Mouse (Mus musculus) urinary bladder, postnatal 4 days (tissue): ENCODE measurements at regions not wholly inside any gene's neighbourhood (a gene's known extent, or its start where the extent isn't known, plus 50 kb on each side); places are given as distances from the start of the nearest gene placed in this dataset.

ENCODE experiments used
- DNase-seq, 2 experiments: peaks; one replicate each; pipeline ENCODE4 v3.0.0; 2021 to 2022; ENCODE audit warnings: low spot score in 2 of 2

DNA sequence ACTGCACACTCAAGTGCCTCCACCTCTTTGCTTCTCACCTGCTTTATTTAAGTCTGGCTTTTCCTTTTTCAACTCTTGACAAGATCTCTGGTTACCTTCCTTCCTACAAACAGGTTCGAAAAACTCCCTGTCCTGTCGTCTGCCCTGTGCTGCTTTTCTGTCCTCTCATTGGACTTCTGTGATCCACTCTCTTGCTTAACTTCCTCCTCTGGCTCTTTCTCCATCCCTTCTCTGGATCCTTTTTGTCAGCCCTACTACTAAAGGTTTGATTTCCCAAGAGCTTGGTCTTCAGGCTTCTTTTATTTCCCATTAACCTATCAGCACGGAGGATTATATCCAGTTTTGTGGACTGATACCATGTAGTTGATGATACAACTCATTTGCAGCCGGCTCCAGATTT, 149.8 kb downstream of the Satb1 start:
- no peak for DNase-seq

DNA sequence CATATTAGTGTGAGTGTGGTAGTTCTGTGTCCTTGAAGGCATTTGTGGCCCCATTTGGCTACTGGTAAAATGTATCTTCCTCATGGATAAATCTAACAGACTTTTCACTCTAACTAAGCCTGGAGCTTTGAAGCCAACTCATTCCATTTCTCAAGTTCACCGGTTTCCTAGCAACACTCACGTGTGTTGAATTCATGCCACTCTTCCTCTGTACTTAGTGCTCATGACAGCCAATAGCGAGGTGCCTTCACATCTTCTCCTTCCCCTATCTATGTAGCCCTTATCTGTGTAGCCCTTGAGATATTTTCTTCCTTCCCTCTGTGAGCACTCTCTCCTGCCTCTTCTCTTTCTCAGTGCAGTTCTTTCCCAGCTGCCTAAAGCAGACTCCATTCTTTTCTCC, 150.7 kb downstream of the Satb1 start:
- DNase-seq, result no peak

DNA sequence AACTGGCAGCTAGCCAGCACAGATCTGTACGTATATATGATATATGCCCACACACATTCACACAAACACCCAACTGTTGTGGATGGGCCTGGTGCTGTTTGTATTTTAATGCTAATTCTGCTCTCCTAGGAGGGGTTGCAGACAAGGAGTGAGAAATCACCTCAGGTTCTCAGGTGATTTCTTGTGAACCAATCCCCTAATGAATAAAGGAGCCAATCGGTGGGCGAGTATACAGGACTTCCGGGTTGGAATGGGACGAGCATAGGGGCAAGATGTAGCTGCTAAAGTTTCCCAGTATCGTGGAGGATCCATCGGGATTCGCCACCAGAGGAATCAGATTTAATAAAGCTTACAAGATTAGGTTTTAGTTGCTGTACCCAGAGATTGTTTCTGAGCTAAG, 155.6 kb downstream of the Satb1 start:
- no peak for DNase-seq

DNA sequence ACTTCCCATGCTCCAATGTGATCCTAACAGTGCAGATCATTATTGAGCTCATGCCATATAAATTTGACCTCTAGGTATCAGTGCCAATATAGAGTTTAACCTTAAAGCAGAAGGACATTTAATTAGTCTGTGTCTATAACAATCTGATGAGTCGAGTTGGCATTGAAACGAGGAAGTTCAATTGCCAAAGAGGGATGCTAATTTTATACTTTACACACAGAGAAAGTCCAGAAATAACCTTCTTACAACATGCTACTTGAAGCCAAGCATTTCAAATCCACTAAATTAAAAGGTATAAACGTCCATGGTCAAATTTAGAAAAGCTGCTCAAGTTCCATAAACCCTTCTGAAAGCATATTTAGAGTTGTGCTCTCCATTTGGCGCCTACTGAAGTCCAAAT, 174.7 kb downstream of the Satb1 start:
- DNase-seq, result no peak

DNA sequence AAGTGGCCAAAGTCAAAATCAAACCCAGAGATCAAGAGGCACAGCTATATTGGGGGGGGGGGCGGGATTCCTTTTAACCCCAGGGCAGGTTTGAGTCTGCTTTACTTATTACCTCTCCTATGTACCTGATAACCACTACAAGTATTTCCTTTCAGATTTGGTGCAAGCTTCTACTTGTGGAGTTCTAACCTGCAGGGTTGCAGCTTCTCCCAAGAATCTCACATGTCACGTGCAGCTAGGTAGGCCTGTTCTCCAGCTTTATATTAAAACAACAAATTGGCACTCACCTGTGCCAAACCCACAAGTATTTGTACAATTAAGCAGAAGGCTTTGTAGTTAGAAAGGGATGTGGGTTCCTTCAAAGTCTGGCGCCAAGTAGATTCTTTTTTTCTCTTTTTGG, 179.2 kb downstream of the Satb1 start:
- no peak for DNase-seq

DNA sequence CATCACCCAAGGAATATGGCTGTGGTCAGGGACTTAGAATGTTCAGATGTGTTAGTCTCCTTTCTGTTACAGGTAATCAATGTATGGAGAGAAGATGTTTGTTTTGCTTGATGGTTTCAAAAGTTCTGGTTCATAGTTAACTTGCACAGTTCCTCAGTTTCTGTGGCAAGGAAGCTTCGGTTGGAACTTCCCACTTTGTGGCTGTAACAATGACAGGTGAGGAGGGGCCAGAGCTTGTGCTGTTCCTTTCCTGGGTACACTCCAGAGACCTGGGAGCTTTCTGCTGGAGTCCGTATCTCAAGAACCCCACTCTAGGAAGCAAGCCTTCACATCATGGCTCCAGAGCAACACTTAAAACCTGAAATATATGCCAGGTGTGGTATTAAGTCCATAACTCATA, 181.2 kb downstream of the Satb1 start:
- no peak for DNase-seq

DNA sequence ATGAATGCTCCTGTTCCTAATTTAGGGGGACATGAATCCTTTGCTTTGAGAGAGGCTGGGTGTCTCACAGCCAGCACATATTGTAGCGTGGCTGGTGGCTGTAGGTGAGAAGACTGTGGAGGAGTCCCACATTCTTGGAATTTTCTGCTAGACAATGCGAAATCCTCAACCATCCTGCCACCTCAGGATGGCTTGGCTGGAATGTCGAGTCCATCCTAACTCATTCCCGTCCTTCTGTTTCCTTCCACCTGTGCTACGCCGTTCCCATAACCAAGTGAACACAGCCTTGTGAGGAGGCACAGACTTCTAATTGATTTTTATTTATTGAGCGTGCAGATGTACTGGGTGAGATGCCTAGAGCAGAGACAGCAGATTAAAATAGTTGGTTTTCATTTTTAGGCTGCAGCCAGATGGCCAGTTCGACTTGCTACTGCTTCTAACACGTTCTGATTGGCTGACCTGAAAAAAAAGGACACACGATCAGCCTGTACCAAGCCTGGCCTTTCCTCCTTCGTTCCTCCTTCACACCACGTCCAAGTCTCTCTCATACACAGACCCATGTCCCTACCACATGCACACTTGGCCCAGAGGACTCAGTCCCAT, 183.8 kb downstream of the Satb1 start:
- DNase-seq, result no peak

DNA sequence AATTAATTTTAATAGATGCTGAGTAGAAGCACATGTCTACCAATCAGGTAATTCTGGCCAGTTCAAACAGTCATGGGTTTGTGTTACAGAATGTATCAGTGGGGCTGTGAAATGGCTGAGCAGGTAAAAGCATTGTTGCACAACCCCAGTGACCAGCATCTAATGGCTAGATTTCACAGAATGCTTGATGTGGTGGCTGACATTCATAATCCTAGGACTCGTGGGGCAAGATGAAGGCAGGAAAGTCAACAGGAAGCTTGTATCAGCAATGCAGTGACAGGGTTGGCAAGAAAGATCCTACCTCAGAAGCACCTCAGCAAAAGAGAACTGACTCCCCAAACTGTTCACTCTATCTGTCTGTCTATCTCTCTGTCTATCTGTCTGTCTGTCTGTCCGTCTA, 186.7 kb downstream of the Satb1 start:
- DNase-seq, result no peak

DNA sequence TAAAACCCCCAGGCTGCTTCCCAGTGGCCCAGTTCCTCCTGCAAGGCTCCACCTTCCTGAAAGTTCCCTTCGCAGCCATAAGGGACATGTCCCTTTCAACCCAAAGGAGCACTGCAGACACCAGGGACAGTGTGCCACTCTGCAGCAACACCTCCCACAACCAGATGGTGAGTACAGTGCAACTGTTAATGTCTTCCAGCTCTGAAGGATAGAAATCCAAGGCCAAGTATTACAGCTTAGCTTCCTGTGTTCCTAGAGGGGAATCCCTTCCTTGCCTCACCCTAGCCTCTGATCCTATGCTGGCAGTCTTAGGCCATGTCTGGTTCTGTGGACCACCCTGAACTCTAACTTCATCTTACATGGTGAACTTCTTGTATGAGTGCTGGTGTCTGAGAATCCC, 187.2 kb downstream of the Satb1 start:
- DNase-seq, result no peak

DNA sequence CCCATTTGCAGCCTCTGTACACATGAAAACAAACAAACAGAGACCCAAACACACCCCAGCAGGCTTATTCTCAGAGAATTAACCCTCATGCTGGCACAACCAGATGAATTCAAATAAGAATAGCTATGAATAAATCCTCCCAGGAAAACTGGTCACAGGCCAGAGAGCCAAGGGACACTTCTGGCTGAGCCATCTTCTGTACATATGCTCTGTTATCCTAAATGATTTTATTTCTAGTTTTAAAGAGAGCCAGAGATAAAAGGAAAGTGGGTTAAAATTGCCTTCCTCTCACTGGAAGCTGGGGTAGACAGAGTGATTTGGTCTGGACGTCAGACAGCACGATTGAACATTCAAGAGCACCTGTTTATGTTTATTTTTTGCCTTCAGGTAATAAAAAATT, 190.4 kb downstream of the Satb1 start:
- DNase-seq, result no peak

DNA sequence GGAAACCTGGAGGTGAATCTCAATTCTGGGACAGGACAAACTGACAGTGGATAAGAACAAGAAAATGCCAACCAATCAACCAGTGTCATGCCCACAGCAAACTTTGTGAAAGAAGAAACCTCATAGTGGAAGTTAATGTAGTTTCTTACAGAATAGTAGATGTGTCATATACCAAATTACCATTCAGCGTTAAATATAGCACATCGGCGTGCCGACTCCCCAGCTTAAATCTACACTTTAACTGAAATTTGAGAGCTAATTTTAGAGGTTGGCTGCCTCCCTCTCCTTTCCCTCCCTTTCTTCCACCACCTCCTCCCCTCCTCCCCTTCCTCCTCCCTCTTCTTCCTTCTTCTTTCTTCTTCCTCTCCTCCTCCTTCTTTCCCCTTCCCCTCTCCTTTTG, 197.2 kb downstream of the Satb1 start:
- DNase-seq, result no peak

DNA sequence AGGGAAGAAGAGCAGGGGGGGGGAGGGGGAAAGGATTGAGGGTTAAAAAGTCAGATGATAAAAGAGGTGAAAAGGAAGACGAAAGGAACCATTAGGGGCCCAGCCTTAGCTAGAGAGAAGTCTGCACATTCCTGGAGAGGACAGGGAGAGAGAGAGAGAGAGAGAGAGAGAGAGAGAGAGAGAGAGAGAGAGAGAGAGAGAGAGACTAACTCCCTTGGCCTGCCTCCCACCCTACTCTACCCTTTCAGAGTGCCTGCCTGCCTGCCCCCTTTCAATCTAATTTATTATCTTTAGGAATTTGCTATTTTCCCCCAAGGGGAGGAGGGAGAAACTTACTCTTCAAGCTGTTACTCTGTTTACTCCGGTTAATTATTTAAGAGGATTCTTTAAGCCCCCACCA, 201.5 kb downstream of the Satb1 start:
- no peak for DNase-seq

DNA sequence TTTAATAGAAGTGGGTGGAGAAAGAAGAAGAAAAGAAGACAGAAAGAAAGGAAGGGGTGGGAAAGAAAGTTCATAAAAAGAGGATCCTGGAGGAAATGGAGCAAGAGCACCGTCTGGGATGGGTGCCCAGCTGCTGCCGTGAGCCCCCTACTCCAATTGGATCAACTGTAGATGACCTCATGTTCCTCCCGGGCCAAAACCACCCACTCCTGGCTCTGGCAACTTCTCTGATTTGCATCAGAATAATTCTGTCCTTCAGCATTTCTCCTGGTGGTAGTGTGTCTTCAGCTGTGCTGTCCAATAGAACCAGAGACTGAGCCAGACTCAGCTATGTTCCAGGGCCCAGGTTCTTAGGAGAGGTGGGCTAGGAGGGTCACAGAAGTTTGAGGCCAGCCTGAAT, 212.6 kb downstream of the Satb1 start:
- DNase-seq, result no peak

DNA sequence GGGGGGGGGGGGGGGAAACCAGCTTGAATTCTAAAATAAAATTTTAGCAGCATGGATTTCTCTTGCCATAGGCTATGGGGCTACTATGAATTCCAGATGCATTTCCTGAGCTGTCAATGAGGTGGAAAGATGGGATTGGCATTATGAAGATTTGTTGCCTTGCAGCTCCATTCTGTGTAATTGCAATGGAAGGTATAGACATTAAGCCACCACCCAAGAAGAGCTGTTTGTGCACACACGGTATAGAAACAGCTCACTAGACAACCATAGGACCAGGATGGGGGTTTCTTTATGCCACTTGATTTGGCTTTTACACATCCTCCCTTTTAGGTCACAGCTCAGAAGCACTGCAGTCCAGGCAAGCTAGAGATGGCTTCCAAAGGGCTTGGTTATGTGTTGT, 247.8 kb downstream of the Satb1 start:
- DNase-seq, result no peak

DNA sequence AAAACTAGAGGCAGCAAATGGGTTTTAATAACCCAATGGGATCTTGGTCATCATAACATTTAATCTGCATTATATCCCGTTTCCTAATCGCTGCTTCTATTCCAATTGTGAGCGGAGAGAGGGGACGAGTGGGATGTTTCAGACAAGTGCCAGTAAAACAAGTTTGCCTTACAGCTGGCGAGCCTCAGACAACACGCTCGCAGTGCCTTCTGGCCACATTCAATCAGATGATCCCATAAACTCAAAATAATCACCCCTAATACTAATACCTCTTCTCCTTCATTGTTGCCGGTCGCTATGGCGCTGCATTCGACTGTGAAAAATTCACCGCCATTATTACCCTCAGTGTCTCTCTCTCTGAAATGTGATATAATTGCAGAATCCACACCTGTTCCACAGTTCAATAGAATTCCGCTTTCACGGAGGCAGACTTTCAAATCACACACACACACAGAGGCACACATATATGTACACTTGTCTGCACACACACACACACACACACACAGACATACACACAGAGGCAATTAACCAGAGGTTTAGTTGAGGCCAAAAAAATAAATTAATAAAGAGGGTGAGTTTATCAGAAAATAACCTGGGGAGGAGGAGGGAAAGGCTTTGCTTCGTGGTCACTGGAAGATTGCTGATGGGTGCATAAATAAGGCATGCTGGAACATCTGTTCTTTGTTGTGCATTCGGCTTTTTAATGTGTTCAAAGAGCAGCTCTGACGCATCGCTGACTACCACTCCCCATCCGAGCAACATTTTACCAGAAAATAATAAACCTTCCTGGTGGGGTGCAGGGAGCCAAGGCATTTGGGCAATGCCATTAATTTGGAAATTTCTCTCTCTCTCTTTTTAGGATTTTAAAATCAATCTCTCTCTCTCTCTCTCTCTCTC, 248.9 kb downstream of the Satb1 start:
- no peak for DNase-seq

DNA sequence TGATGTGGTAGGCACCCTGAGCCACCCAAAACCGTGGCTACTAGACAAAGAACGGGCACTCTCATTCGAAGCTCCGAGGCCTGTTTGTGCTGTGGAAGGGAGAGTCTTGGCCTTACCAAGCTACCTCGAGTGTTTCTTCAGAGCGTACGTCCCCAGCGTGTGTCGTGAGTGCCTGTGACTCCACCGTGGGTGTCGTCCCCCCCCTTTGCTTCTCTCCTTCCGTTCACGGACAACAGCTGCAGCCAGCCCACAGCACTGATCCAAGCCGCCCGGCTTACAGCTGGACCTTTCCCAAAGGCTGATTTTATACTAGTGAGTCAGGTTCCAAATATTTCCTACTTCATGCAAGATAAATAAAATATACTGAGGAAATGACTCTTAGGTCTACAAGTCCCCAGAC, 249.8 kb downstream of the Satb1 start:
- peak; percentile 40 to 61 for DNase-seq

DNA sequence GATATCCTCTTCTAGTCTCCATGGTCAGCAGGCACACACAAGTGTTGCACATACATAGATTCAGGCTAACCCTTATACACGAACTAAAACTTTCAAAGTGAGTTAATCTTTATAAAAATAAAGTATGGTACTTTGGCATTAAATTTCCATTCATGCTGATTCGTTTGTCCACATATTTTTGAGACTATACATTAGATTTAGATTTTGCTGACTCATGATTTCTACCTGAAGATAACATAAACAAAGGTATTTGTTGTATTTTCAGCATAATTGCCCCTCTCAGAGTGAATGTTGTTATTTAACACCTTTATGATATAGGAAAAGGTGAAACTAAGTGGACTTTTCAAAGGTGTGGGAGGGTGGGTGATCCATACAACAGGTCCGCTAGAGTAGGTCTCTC, 277.2 kb downstream of the Satb1 start:
- DNase-seq, result no peak

DNA sequence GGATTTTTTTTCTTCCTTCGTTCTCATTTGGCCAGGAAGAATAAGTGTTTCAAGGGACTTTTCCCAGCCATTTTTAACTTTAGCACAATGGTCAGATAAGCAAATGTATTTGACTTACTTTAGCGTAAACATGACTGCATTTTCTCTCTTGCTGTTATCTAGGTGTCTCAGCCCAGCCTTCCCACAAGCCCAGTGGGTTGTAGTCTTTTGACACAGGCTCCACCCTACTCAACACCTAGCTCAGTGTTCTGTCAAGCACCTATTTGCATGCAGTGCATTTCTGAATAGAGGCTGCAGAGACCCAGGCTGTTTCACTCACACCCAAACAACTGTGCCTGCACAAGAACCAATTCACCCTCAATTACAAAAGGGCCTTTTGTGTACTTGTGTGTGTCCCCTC, 278.6 kb downstream of the Satb1 start:
- no peak for DNase-seq

DNA sequence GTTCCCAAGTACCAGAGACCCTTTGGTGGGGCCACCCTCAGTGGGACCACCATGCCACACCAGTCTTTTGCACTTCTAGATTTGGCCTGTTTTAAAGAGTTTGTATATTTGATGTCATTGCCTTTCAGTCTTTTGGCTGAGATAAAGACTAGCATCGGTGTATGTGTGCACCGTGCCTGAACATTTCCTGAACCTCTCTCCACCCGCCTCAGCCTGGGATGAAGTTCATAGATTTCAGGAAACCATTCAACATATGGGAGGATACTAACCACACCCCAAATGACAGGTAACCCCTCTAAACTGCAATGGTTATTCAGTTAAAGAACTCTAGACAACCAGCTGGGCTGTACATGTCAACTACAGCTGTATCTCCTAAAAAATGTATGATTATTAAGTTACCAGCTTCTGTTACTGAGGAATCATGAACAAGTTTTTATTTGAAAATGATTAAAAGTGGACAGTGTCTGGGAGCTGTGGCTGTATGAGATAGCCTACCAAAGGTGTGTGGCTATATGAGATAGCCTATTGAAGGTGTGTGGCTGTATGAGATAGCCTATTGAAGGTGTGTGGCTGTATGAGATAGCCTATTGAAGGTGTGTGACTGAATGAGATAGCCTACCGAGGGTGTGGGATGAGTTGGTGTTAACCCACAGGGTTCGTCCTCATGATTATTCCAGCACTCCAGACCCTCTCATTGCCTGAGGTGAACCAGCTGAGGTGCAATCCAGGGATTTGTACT, 280.6 kb downstream of the Satb1 start:
- DNase-seq, result no peak

DNA sequence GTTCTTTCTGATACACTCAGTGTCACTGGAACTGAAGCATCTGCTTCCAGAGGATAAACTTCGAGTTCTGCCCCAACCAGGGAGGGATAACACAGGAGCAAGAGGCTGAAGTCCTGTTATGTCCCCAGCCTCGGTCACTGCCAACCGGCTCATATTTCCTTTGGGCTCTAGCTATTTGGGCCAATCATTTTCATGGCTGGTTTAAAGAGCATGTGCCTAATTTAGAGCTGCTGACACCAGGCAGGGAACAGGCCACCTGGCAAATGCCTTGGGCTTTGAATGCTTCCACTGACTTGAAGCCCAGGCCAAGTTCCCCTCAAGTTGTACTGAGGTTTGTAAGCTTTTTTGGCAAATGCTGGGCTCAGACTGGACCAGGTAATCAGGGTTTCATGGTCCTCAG, 286.1 kb downstream of the Satb1 start:
- no peak for DNase-seq

DNA sequence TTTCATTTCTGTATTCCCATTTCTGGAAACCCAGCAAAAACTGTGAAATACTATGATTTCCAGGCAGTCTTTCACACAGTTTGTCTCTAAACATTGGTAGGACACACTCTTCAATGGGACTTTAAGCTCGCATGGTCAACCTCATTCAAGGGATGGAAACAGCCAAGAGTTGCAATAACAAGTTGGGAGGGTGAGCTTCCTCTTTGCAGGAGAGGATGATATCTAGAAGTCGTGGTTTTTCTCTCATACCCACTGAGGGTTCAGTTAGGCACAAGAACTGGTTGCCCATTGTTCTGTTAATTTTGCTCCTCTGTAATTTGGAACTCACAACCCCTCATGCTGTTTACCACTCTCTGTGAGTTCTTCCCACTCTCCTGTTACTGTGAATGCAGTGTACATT, 290.5 kb downstream of the Satb1 start:
- no peak for DNase-seq

DNA sequence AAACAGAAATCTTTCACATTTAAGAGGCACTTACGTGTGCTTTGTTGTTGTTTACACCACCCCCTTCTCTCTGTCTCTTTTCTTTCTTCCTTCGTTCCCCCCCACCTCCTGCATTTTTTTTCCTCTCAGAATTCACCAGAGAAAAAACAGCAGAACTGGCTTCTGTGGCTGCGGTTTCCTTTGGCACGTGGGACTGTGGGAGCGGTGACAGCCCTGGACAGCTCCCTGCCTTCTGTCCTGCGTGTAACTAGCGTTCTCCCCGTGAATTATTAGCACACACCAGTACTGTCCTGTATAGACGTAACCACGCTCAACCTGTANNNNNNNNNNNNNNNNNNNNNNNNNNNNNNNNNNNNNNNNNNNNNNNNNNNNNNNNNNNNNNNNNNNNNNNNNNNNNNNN, 298.4 kb downstream of the Satb1 start:
- DNase-seq, result no peak

DNA sequence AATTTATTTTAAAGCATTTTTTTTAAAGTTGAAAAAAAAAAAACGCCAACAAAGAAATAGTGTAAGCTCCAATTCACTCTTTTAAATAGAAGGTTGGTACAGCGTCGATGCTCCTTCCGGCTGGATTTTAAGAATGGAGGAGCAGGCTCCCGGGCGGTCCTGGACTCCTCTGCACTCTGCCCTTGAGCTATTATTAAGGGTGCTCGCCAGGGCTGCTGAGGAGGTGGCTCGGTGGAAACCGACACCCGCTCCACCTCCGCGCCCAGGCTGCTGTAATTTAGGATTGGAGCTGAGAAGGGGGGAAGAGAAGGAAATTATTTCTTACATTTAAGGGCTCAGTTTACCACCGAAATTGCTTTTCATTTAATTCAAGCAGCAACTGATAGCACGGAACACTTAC, 298.8 kb downstream of the Satb1 start:
- DNase-seq, result no peak
